Mouse (Mus musculus) limb, embryonic 13.5 days (tissue): ENCODE results near the gene Fam120b. TPM values are rescaled to one million over a fixed set of nuclear protein-coding genes. Genes with fewer than 3 reads are reported as not detected.

Source experiments
- ATAC-seq: fragments of 200-750 bp; cut with Nextera tagmentation; 2 replicates; pipeline ENCODE4 v1.8.0; 2017; ENCODE audit warnings: low read depth, moderate number of reproducible peaks, moderate TSS enrichment; ENCODE audit not compliant: low FRiP score
- H3K27ac ChIP-seq: fragments of 300-500 bp; sonication (generic); 2 replicates; pipeline ENCODE4 v1.5.1; 2015; ENCODE audit warnings: inconsistent platforms, mild to moderate bottlenecking, moderate library complexity
- H3K27me3 ChIP-seq: fragments of 300-500 bp; sonication (generic); 2 replicates; pipeline ENCODE4 v1.6.1; 2015; ENCODE audit warnings: mild to moderate bottlenecking, inconsistent platforms
- H3K36me3 ChIP-seq: fragments of 300-500 bp; sonication (generic); 2 replicates; pipeline ENCODE4 v1.6.1; 2015; ENCODE audit warnings: inconsistent platforms, mild to moderate bottlenecking, moderate library complexity
- H3K4me1 ChIP-seq: fragments of 300-500 bp; sonication (generic); 2 replicates; pipeline ENCODE4 v1.6.1; 2015; ENCODE audit warnings: inconsistent platforms
- H3K4me2 ChIP-seq: fragments of 300-500 bp; sonication (generic); replicated peaks from 2 replicates; pipeline ENCODE4 v1.6.1; 2015; ENCODE audit warnings: inconsistent platforms, mild to moderate bottlenecking, moderate library complexity
- H3K4me3 ChIP-seq: fragments of 300-500 bp; sonication (generic); 2 replicates; pipeline ENCODE4 v1.5.1; 2015; ENCODE audit warnings: moderate library complexity, mild to moderate bottlenecking, inconsistent platforms
- H3K9ac ChIP-seq: fragments of 300-500 bp; sonication (generic); 2 replicates; pipeline ENCODE4 v1.6.1; 2015; ENCODE audit warnings: mild to moderate bottlenecking, inconsistent platforms
- H3K9me3 ChIP-seq: fragments of 300-500 bp; sonication (generic); 2 replicates; pipeline ENCODE4 v1.6.1; 2016; ENCODE audit warnings: inconsistent platforms
- WGBS: fragments of 180-500 bp; shearing (Covaris S2); methylation state at CpG from one replicate; pipeline ENCODE4 v1.1.7; 2015; 5-methylcytosine and 5-hydroxymethylcytosine counted together
- polyA plus RNA-seq: library from polyadenylated mRNA; unstranded; fragments of >200 nt; fragmentation: Nextera tagmentation; extraction: Ambion mirVana; gene quantifications from 2 replicates; pipeline ENCODE4 v1.2.1, GENCODE M21; 2015

Gene Fam120b
- polyA plus RNA-seq, 1 experiment from 2014 or later, result 34.5 TPM

- Histone ChIP-seq H3K27me3 (peaks cover 77% of the 10 kb centered on the region), H3K4me1 (peaks cover 24% of the 10 kb centered on the region), H3K9ac (no peak overlapping the region), H3K36me3 (peaks cover 5% of the 10 kb centered on the region; the same call in 1 of the 2 replicates), H3K4me2 (peak overlapping the region; percentile 31), H3K4me3 (peak overlapping the region; percentile 62), H3K27ac (no peak overlapping the region), H3K9me3 (no peaks in the 10 kb centered on the region)
- ATAC-seq, result no peak
- 61% methylated on average over 15 of the region's 15 CpGs for WGBS
These were observed 22.9 kb upstream of the Fam120b start for GRCm38 (mm10) chr17:15372931-15373652.

DNA sequence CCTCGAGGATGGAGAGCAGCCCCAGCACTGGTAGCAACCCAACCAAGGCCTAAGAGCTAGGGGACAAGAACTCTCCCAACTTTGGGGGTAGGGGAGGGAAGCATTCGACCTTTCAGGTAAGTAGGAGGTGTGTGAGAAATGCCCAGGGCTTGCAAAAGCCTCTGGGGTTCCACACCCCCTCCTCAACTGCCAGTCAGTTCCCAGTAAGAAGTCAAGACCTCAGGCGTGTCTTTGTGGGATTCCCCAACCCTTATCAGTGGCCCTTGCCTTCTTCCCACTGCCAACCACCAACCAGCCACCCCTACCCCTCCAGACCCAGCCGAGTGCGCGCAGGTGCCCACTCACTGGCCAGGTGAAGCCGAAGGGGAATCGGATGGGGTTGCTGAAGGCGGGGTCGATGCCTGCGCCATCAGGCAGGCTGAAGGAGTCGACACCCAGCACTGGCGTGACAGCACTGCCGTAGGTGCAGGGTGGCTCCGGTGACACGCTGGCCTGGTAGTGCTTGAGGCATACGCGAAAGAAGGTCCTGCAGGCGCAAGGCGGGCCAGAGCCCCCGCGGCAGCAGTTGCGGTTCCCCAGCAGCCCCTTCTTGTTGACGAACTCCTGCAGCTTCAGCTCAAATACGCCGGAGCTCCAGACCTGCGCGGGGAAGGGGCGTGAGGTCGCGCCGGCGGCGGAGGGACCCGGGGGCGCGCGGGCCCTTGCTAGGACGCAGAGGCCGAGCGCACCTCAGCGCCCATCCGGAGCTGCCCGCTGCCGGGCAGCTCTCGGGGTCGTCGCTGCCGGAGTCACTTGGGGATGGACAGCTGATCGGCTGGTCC lies 21.5 kb upstream of the Fam120b start:
- H3K9me3 ChIP-seq, result no peaks in the 10 kb centered on the region
- peak overlapping the region; percentile 62 for H3K4me3 ChIP-seq
- peaks cover 92% of the 10 kb centered on the region for H3K27me3 ChIP-seq
- H3K4me2 ChIP-seq, result peak overlapping the region; percentile 98
- peaks cover 24% of the 10 kb centered on the region for H3K4me1 ChIP-seq
- 1% methylated on average over 49 of the region's 50 CpGs for WGBS
- H3K27ac ChIP-seq, result no peak overlapping the region
- ATAC-seq, result no peak
- peak overlapping the region; percentile 75 for H3K9ac ChIP-seq
- no peaks in the 10 kb centered on the region for H3K36me3 ChIP-seq

DNA sequence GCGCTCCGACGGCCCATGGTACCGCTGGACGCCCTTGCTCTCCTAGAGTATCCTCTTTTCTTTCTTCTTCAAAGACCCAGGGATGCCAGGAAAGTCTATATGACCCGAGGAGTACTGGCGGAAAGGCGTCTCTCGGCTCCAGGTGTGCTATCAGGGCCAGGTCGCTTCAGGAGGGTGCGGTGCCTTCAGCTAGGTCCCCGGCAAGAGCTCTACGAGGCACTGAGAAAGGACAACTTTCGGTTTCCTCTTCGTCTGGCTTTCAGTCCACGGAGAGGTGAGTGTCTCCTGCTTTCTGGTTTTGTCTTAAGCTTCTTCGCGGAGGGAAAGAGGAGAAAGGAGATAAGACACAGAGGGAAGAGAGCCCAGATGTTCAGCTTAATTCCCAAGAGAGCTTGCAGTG lies 20.8 kb upstream of the Fam120b start:
- H3K4me2 ChIP-seq, result peak overlapping the region; percentile 98
- under 1% methylated on average over 18 of the region's 18 CpGs for WGBS
- H3K9me3 ChIP-seq, result no peaks in the 10 kb centered on the region
- H3K36me3 ChIP-seq, result no peaks in the 10 kb centered on the region
- H3K9ac ChIP-seq, result peak overlapping the region; percentile 75
- H3K27ac ChIP-seq, result no peak overlapping the region
- no peak for ATAC-seq
- H3K4me3 ChIP-seq, result peak overlapping the region; percentile 62
- peaks cover 27% of the 10 kb centered on the region for H3K4me1 ChIP-seq
- H3K27me3 ChIP-seq, result peaks cover 94% of the 10 kb centered on the region

GRCm38 (mm10) chr17:15375701-15376493 lies 20.1 kb upstream of the Fam120b start:
- H3K27ac ChIP-seq, result peak overlapping the region; percentile 33; the same call in 1 of the 2 replicates
- peak; percentile 28 for ATAC-seq
- H3K27me3 ChIP-seq, result peaks cover 95% of the 10 kb centered on the region
- H3K9me3 ChIP-seq, result no peaks in the 10 kb centered on the region
- H3K4me1 ChIP-seq, result peaks cover 34% of the 10 kb centered on the region
- no peaks in the 10 kb centered on the region for H3K36me3 ChIP-seq
- peak overlapping the region; percentile 75 for H3K9ac ChIP-seq
- peak overlapping the region; percentile 98 for H3K4me2 ChIP-seq
- WGBS, result under 1% methylated on average over 67 of the region's 69 CpGs
- H3K4me3 ChIP-seq, result peak overlapping the region; percentile 62

- Histone ChIP-seq H3K4me1 (peaks cover 40% of the 10 kb centered on the region), H3K4me2 (peak within 1 kb of the TSS; percentile 98), H3K27ac (peak within 1 kb of the TSS; percentile 33; the same call in 1 of the 2 replicates), H3K4me3 (peak within 1 kb of the TSS; percentile 62), H3K9me3 (no peaks in the 10 kb centered on the region), H3K27me3 (peaks cover 98% of the 10 kb centered on the region), H3K36me3 (no peaks in the 10 kb centered on the region), H3K9ac (peak within 1 kb of the TSS; percentile 75)
- WGBS, result under 1% methylated on average over 36 of the region's 36 CpGs
- peak; percentile 1; the same call in 1 of the 2 replicates for ATAC-seq
These were observed 19.4 kb upstream of the Fam120b start, which contains the start of gene Dll1 for GRCm38 (mm10) chr17:15376494-15377181. Gene Dll1 (minus strand): TSS chr17:15376872.

- Histone ChIP-seq H3K27me3 (peaks cover 98% of the 10 kb centered on the region), H3K9me3 (no peaks in the 10 kb centered on the region), H3K27ac (no peak overlapping the region), H3K4me3 (no peak overlapping the region), H3K4me2 (no peak overlapping the region; the same call in 1 of the 2 replicates), H3K4me1 (peaks cover 40% of the 10 kb centered on the region), H3K9ac (no peak overlapping the region), H3K36me3 (no peaks in the 10 kb centered on the region)
- 0 out of 2 replicates have a peak, but pooled peaks have one; percentile 45 for ATAC-seq
- 3% methylated on average over 1 of the region's 1 CpGs for WGBS
These were observed 18.1 kb upstream of the Fam120b start for GRCm38 (mm10) chr17:15377901-15378300.

DNA sequence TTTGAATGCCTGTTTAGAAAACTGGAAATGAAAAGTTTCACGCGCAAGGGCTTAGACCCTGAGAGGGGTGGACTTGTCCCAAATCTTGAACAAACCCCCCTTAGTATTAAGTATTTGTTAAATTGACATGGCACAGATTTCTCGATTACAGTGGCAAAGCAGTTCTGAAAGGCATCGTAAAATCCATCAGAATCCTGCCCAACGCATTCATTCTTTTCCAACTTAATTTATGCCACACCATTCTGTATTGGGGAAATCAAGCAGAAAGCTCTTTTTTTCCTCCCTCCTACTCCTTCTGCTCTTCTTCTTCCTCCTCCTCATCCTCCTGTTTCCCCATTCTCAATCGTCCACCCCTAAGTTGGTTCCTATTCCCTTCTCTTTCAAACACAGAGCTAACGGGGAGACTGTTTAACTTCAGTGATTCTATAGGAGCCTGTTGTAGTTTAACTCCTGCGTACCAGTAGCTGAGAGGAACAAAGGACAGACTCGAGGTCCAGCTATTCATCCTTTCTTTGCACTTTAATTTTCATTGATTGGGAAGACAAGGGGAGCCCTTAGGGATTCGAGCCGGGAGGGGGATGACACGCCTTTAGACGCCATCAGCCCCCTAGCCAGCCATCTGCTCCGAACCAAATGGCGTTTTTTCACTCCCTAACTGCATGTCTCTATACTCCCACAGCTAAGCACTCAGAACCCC lies 17.4 kb upstream of the Fam120b start:
- Histone ChIP-seq H3K27me3 (peaks cover 98% of the 10 kb centered on the region), H3K4me2 (no peak overlapping the region), H3K36me3 (no peaks in the 10 kb centered on the region), H3K9me3 (no peaks in the 10 kb centered on the region), H3K4me3 (no peak overlapping the region), H3K9ac (no peak overlapping the region), H3K4me1 (peaks cover 40% of the 10 kb centered on the region), H3K27ac (no peak overlapping the region)
- no peak for ATAC-seq
- 9% methylated on average over 15 of the region's 15 CpGs for WGBS

DNA sequence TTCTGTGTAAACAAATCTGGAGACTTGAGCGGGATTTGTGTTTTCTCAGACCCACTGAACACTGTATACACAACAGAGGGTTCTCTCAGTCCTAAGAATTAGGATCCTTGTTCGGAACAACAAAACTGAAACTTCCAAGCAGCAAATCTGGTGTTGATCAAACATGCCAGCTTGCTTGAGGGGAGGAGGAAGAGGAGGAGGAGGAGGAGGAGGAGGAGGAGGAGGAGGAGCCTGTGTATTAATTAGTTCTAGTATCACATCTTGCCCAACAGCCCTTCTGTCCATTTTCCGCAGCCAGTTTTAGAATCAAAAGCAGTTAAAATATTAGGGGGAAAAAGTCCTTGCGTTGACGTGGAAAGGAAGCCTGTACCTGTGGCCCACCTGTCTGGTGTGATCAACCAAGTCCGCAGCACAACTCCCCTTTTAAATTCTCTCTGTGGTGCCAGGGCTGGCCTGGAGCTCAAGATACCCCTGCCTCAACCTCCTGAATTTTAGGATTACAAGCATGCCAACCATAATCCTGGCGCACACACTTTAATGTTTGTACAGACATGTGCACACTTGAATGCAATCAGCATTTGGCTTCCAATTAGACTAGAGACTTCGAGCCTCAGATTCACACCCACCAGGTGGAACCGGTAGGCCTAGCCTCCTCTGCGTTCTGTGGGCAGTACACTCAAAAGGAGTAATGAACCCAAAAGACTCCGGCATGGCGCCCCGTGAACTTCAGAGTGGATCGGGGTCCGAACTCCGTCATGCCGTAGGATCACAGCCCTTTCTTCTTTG lies 16.1 kb upstream of the Fam120b start:
- no peak for ATAC-seq
- H3K9me3 ChIP-seq, result no peaks in the 10 kb centered on the region
- H3K27ac ChIP-seq, result no peak overlapping the region
- no peaks in the 10 kb centered on the region for H3K36me3 ChIP-seq
- H3K9ac ChIP-seq, result peak overlapping the region; percentile 67
- 9% methylated on average over 17 of the region's 17 CpGs for WGBS
- H3K4me3 ChIP-seq, result peak overlapping the region; percentile 49
- H3K4me2 ChIP-seq, result peak overlapping the region; percentile 85
- H3K27me3 ChIP-seq, result peaks cover 96% of the 10 kb centered on the region
- H3K4me1 ChIP-seq, result peaks cover 35% of the 10 kb centered on the region

GRCm38 (mm10) chr17:15380641-15381051 lies 15.4 kb upstream of the Fam120b start:
- H3K4me2 ChIP-seq, result peak overlapping the region; percentile 85
- 0% methylated on average over 27 of the region's 27 CpGs for WGBS
- peak overlapping the region; percentile 67 for H3K9ac ChIP-seq
- H3K4me3 ChIP-seq, result peak overlapping the region; percentile 49
- ATAC-seq, result 0 out of 2 replicates have a peak, but pooled peaks have one; percentile 14
- no peaks in the 10 kb centered on the region for H3K9me3 ChIP-seq
- peaks cover 28% of the 10 kb centered on the region for H3K4me1 ChIP-seq
- H3K27me3 ChIP-seq, result peaks cover 88% of the 10 kb centered on the region
- H3K36me3 ChIP-seq, result no peaks in the 10 kb centered on the region
- H3K27ac ChIP-seq, result no peak overlapping the region

- H3K36me3 ChIP-seq, result no peaks in the 10 kb centered on the region
- peak overlapping the region; percentile 85 for H3K4me2 ChIP-seq
- peak overlapping the region; percentile 67 for H3K9ac ChIP-seq
- H3K4me3 ChIP-seq, result peak overlapping the region; percentile 49
- peaks cover 25% of the 10 kb centered on the region for H3K4me1 ChIP-seq
- ATAC-seq, result no peak
- 8% methylated on average over 22 of the region's 22 CpGs for WGBS
- no peaks in the 10 kb centered on the region for H3K9me3 ChIP-seq
- peaks cover 84% of the 10 kb centered on the region for H3K27me3 ChIP-seq
- H3K27ac ChIP-seq, result no peak overlapping the region
These were observed 14.7 kb upstream of the Fam120b start for GRCm38 (mm10) chr17:15381092-15381860.
